Mouse (Mus musculus): ENCODE measurements around the gene Tgif1.

- no peak for TF ChIP-seq HCFC1 (IDR thresholded peaks at IDR 0.05; ENCODE audit: borderline replicate concordance, insufficient read depth, low read length)
- no peak for TF ChIP-seq MAFK (IDR thresholded peaks at IDR 0.05; ENCODE audit: insufficient read depth, low read depth, low read length)
These were observed 54.1 kb downstream of the Tgif1 start for GRCm38 (mm10) chr17:70799266-70799665.
